Mouse (Mus musculus) lung, postnatal 0 days (tissue): Measurements from ENCODE around the gene Tspan32. TPM values are rescaled to one million over a fixed set of nuclear protein-coding genes. Genes with fewer than 3 reads are reported as not detected.

Source experiments
- ATAC-seq: fragments of 200-750 bp; cut with Nextera tagmentation; 2 replicates; pipeline ENCODE4 v1.8.0; 2017; ENCODE audit warnings: moderate library complexity
- DNase-seq: peaks from one replicate; pipeline ENCODE4 v3.0.0-alpha.2; 2016; ENCODE audit warnings: low spot score
- H3K27ac ChIP-seq: fragments of 300-500 bp; sonication (generic); 2 replicates; pipeline ENCODE4 v1.5.1; 2014; ENCODE audit warnings: antibody characterized with exemption, mild to moderate bottlenecking, low read length, mixed read lengths
- H3K27me3 ChIP-seq: fragments of 300-500 bp; sonication (generic); replicated peaks from 2 replicates; pipeline ENCODE4 v1.6.1; 2014; ENCODE audit warnings: low read length, mixed read lengths; ENCODE audit not compliant: insufficient read depth
- H3K36me3 ChIP-seq: fragments of 300-500 bp; sonication (generic); 2 replicates; pipeline ENCODE4 v1.6.1; 2014; ENCODE audit warnings: low read length, mixed read lengths; ENCODE audit not compliant: insufficient read depth
- H3K4me1 ChIP-seq: fragments of 300-500 bp; sonication (generic); 2 replicates; pipeline ENCODE4 v1.6.1; 2014; ENCODE audit warnings: antibody characterized with exemption, low read depth, low read length, mixed read lengths; ENCODE audit not compliant: insufficient read depth
- H3K4me2 ChIP-seq: fragments of 300-500 bp; sonication (generic); replicated peaks from 2 replicates; pipeline ENCODE4 v1.6.1; 2014; ENCODE audit warnings: low read depth, mild to moderate bottlenecking, low read length, moderate library complexity, mixed read lengths
- H3K4me3 ChIP-seq: fragments of 300-500 bp; sonication (generic); 2 replicates; pipeline ENCODE4 v1.5.1; 2014; ENCODE audit warnings: low read depth, low read length
- H3K9ac ChIP-seq: fragments of 300-500 bp; sonication (generic); replicated peaks from 2 replicates; pipeline ENCODE4 v1.6.1; 2014; ENCODE audit warnings: low read depth, mild to moderate bottlenecking
- H3K9me3 ChIP-seq: fragments of 300-500 bp; sonication (generic); 2 replicates; pipeline ENCODE4 v1.6.1; 2016; ENCODE audit warnings: low read length, mixed read lengths
- CTCF ChIP-seq: IDR thresholded peaks from 2 replicates; pipeline ENCODE4 v1.5.1; 2016; ENCODE audit warnings: antibody characterized with exemption, mild to moderate bottlenecking
- EP300 ChIP-seq: IDR thresholded peaks from 2 replicates; pipeline ENCODE4 v1.6.1; 2016; ENCODE audit warnings: antibody characterized with exemption, mild to moderate bottlenecking, control low read depth
- WGBS: fragments of 180-500 bp; shearing (Covaris S2); extraction: QIAGEN DNeasy Blood & Tissue Kit; methylation state at CpG from one replicate; pipeline ENCODE4 v1.1.7; 2014; 5-methylcytosine and 5-hydroxymethylcytosine counted together
- polyA plus RNA-seq: library from polyadenylated mRNA; unstranded; fragments of >200 nt; fragmentation: Nextera tagmentation; extraction: Ambion mirVana; gene quantifications from 2 replicates; pipeline ENCODE4 v1.2.1, GENCODE M21; 2015

Gene Tspan32
- polyA plus RNA-seq, 1 experiment from 2014 or later, result 6.1 TPM

- 75% methylated on average over 8 of the region's 8 CpGs for WGBS
- Histone ChIP-seq H3K4me1 (peaks cover 22% of the 10 kb centered on the region; the same call in 1 of the 2 replicates), H3K9ac (0 out of 2 replicates have a peak overlapping the region, but pooled peaks have one; percentile 26), H3K27ac (peak overlapping the region; percentile 75), H3K36me3 (no peaks in the 10 kb centered on the region), H3K4me2 (no peak overlapping the region), H3K4me3 (no peak overlapping the region), H3K9me3 (no peaks in the 10 kb centered on the region), H3K27me3 (no peaks in the 10 kb centered on the region)
- ATAC-seq (no peak), DNase-seq (peak; percentile 14)
- TF ChIP-seq EP300 (no peak), CTCF (no peak)
Observed at GRCm38 (mm10) chr7:143006756-143007598, 2.1 kb downstream of the Tspan32 start.

DNA sequence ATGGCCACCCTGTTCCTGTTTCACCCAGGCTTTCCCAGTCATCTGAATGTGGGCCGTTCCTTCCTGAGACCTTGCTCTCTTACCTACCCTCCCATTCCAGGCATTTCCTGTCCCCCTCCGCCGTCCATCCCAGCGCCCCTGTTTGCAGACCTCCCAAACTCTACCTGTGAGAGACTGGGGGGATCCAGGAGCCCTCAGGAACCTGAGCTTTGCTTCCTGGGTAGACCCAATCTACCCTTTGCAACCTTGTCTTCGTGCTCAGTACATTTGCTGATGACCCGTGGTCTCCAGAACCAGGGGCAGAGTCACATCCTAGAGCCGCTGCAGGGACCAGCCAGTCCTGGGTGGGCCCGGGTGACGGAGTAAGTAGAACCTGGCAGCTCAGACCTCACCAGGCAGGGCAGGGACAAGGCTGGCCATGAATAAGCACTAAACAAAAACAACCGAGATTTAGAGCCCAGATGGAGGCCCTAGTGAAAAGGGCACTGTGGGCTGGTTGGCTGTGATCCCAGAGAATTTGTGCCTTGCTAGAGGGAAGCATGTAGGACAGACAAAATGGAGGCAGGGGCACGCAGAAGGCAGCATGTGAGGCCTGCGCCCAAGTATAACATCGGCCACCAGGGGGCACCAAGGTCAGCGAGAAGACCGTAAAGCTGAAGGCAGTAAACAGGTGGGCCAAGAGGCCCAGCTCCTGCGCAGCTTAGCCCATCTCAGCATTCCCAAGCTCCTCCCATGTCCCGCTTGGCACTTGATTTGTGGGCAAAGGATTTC lies 2.9 kb downstream of the Tspan32 start:
- Histone ChIP-seq H3K9me3 (no peaks in the 10 kb centered on the region), H3K4me2 (peak overlapping the region; percentile 25), H3K36me3 (no peaks in the 10 kb centered on the region), H3K27ac (peak overlapping the region; percentile 91), H3K4me1 (peaks cover 26% of the 10 kb centered on the region; the same call in 1 of the 2 replicates), H3K9ac (no peak overlapping the region), H3K27me3 (no peaks in the 10 kb centered on the region), H3K4me3 (no peak overlapping the region)
- 39% methylated on average over 17 of the region's 17 CpGs for WGBS
- ATAC-seq (peak; percentile 82), DNase-seq (peak; percentile 95)
- TF ChIP-seq CTCF (peak; percentile 97), EP300 (no peak)

DNA sequence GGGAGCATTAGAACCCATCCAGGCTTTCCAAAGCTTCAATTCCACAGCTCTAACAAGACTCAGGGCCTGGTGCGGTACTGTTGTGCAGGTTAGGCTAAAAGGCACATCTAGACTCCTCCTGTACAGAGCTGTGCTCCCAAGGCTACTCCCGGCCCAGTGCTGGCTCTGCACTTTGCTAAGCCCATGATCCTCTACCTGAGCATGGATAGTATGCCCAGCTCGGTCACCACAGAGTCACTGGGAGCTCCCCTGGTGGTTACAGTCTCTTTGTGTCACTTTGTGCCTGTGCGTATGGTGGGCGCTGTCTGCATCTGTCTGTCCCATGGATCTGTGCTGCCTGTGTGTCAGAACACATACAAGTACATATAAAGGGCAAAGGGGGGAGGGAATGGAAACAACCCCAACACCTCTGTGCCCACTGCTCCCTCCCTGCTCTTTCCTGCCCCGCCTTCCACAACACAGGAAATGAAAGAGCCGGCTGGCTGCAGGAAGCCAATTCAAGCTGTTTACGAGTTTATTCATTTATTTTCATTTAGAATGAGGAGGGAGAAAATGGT lies 3.6 kb downstream of the Tspan32 start:
- WGBS, result 21% methylated on average over 8 of the region's 8 CpGs
- H3K27ac ChIP-seq, result peak overlapping the region; percentile 91
- peak; percentile 81 for ATAC-seq
- H3K4me2 ChIP-seq, result peak overlapping the region; percentile 25
- no peak overlapping the region for H3K4me3 ChIP-seq
- TF ChIP-seq EP300, result peak; percentile 40; the same call in 1 of the 2 replicates
- TF ChIP-seq CTCF, result peak; percentile 40
- DNase-seq, result peak; percentile 91
- no peaks in the 10 kb centered on the region for H3K9me3 ChIP-seq
- no peak overlapping the region for H3K9ac ChIP-seq
- no peaks in the 10 kb centered on the region for H3K27me3 ChIP-seq
- H3K36me3 ChIP-seq, result no peaks in the 10 kb centered on the region
- peaks cover 28% of the 10 kb centered on the region; the same call in 1 of the 2 replicates for H3K4me1 ChIP-seq

DNA sequence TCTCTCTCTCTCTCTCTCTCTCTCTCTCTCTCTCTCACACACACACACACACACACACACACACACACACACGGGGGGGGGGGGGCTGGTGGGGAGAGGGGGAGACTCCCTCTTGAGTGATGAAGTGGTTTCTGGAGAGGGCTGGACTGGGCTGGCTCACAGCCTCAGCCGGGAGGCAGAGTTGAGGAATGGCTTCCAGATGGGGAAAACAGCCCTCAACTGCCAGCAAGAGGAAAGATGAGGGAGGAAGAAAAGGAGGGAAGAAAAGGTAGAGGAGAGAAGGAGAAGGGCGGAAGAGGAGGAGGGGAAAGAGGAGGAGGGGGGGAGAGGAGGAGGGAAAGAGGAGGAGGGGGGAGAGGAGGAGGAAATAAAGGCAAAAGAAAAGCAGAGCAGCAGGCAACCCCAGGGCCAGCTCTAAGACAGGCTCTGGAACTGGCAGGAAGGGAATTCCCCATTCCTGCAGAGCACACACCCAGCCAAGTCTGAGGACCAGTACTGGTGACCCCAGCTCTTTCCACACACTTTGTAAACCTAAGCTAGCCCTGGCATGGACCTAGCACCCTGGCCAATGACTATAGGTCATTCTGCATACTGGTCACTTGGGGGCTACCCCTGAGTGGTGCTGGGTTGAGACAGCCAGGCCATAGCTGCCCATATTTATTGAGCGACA lies 4.3 kb downstream of the Tspan32 start:
- TF ChIP-seq CTCF (peak; percentile 44), EP300 (no peak; the same call in 1 of the 2 replicates)
- WGBS, result 27% methylated on average over 3 of the region's 4 CpGs
- DNase-seq, result peak; percentile 85
- Histone ChIP-seq H3K9ac (no peak overlapping the region), H3K4me1 (peaks cover 35% of the 10 kb centered on the region; the same call in 1 of the 2 replicates), H3K4me2 (peak overlapping the region; percentile 25), H3K9me3 (no peaks in the 10 kb centered on the region), H3K36me3 (no peaks in the 10 kb centered on the region), H3K4me3 (no peak overlapping the region), H3K27ac (peak overlapping the region; percentile 91), H3K27me3 (no peaks in the 10 kb centered on the region)
- peak; percentile 66 for ATAC-seq

GRCm38 (mm10) chr7:143009996-143010395 lies 5.2 kb downstream of the Tspan32 start:
- TF ChIP-seq CTCF (no peak), EP300 (no peak)
- Histone ChIP-seq H3K9me3 (no peaks in the 10 kb centered on the region), H3K9ac (no peak overlapping the region), H3K36me3 (no peaks in the 10 kb centered on the region), H3K27me3 (no peaks in the 10 kb centered on the region), H3K4me3 (no peak overlapping the region), H3K4me2 (no peak overlapping the region), H3K4me1 (peaks cover 35% of the 10 kb centered on the region; the same call in 1 of the 2 replicates), H3K27ac (peak overlapping the region; percentile 91; the same call in 1 of the 2 replicates)
- ATAC-seq (no peak), DNase-seq (no peak)
- 65% methylated on average over 4 of the region's 4 CpGs for WGBS
